Mouse (Mus musculus) neural tube, embryonic 15.5 days (tissue): Measurements from ENCODE around the gene Gm49361. TPM values are rescaled to one million over a fixed set of nuclear protein-coding genes. Genes with fewer than 3 reads are reported as not detected.

ENCODE experiments used
- ATAC-seq: fragments of 200-750 bp; cut with Nextera tagmentation; 2 replicates; pipeline ENCODE4 v1.8.0; 2017; ENCODE audit warnings: mild to moderate bottlenecking, moderate TSS enrichment, moderate library complexity; ENCODE audit not compliant: low FRiP score
- H3K27ac ChIP-seq: fragments of 300-500 bp; sonication (generic); replicated peaks from 2 replicates; pipeline ENCODE4 v1.5.1; 2015; ENCODE audit warnings: mild to moderate bottlenecking, inconsistent platforms
- H3K27me3 ChIP-seq: fragments of 300-500 bp; sonication (generic); replicated peaks from 2 replicates; pipeline ENCODE4 v1.6.1; 2015; ENCODE audit warnings: inconsistent platforms
- H3K36me3 ChIP-seq: fragments of 300-500 bp; sonication (generic); 2 replicates; pipeline ENCODE4 v1.6.1; 2015; ENCODE audit warnings: inconsistent platforms
- H3K4me1 ChIP-seq: fragments of 300-500 bp; sonication (generic); 2 replicates; pipeline ENCODE4 v1.6.1; 2015; ENCODE audit warnings: inconsistent platforms
- H3K4me2 ChIP-seq: fragments of 300-500 bp; sonication (generic); 2 replicates; pipeline ENCODE4 v1.6.1; 2015; ENCODE audit warnings: inconsistent platforms, mild to moderate bottlenecking, moderate library complexity
- H3K4me3 ChIP-seq: fragments of 300-500 bp; sonication (generic); replicated peaks from 2 replicates; pipeline ENCODE4 v1.5.1; 2015; ENCODE audit warnings: mild to moderate bottlenecking, inconsistent platforms
- H3K9ac ChIP-seq: fragments of 300-500 bp; sonication (generic); replicated peaks from 2 replicates; pipeline ENCODE4 v1.6.1; 2015; ENCODE audit warnings: mild to moderate bottlenecking, inconsistent platforms
- H3K9me3 ChIP-seq: fragments of 300-500 bp; sonication (generic); replicated peaks from 2 replicates; pipeline ENCODE4 v1.6.1; 2016; ENCODE audit warnings: inconsistent platforms
- WGBS: fragments of 180-500 bp; shearing (Covaris S2); methylation state at CpG from one replicate; pipeline ENCODE4 v1.1.7; 2015; ENCODE audit warnings: mixed read lengths; 5-methylcytosine and 5-hydroxymethylcytosine counted together
- polyA plus RNA-seq: library from polyadenylated mRNA; unstranded; fragments of >200 nt; fragmentation: Nextera tagmentation; extraction: Ambion mirVana; gene quantifications from 2 replicates; pipeline ENCODE4 v1.2.1, GENCODE M21; 2015

The Gm49361 gene
- polyA plus RNA-seq, 1 experiment from 2014 or later, result not detected

- Histone ChIP-seq H3K27me3 (no peaks in the 10 kb centered on the region), H3K9ac (no peak overlapping the region), H3K4me2 (no peak overlapping the region), H3K27ac (peak overlapping the region; percentile 68), H3K36me3 (peaks cover 4% of the 10 kb centered on the region; the same call in 1 of the 2 replicates), H3K9me3 (no peaks in the 10 kb centered on the region), H3K4me3 (no peak overlapping the region), H3K4me1 (peaks cover 36% of the 10 kb centered on the region)
- ATAC-seq, result no peak
- 86% methylated on average over 8 of the region's 8 CpGs for WGBS
Measured at GRCm38 (mm10) chr14:57729364-57729763, 16.5 kb downstream of the Gm49361 start.

GRCm38 (mm10) chr14:57726172-57726571, 19.7 kb downstream of the Gm49361 start:
- Histone ChIP-seq H3K27me3 (no peaks in the 10 kb centered on the region), H3K27ac (no peak overlapping the region), H3K36me3 (peaks cover 4% of the 10 kb centered on the region), H3K4me3 (no peak overlapping the region), H3K9ac (no peak overlapping the region), H3K4me1 (peaks cover 19% of the 10 kb centered on the region), H3K9me3 (no peaks in the 10 kb centered on the region), H3K4me2 (no peak overlapping the region)
- no peak for ATAC-seq
- 80% methylated on average over 8 of the region's 8 CpGs for WGBS

- no peak for ATAC-seq
- Histone ChIP-seq H3K36me3 (peaks cover 4% of the 10 kb centered on the region), H3K27me3 (no peaks in the 10 kb centered on the region), H3K27ac (no peak overlapping the region), H3K9ac (no peak overlapping the region), H3K4me3 (no peak overlapping the region), H3K9me3 (no peaks in the 10 kb centered on the region), H3K4me2 (no peak overlapping the region), H3K4me1 (peaks cover 3% of the 10 kb centered on the region; the same call in 1 of the 2 replicates)
- 72% methylated on average over 4 of the region's 4 CpGs for WGBS
Measured at GRCm38 (mm10) chr14:57724473-57724872, 21.4 kb downstream of the Gm49361 start.

- Histone ChIP-seq H3K9ac (no peak overlapping the region), H3K27ac (no peak overlapping the region), H3K9me3 (no peaks in the 10 kb centered on the region), H3K4me1 (peaks cover 6% of the 10 kb centered on the region; the same call in 1 of the 2 replicates), H3K4me3 (no peak overlapping the region), H3K27me3 (no peaks in the 10 kb centered on the region), H3K36me3 (no peaks in the 10 kb centered on the region; the same call in 1 of the 2 replicates), H3K4me2 (no peak overlapping the region)
- WGBS, result 88% methylated on average over 4 of the region's 4 CpGs
- ATAC-seq, result no peak
Measured at GRCm38 (mm10) chr14:57718245-57718644, 27.7 kb downstream of the Gm49361 start.

- Histone ChIP-seq H3K4me2 (no peak overlapping the region), H3K27me3 (no peaks in the 10 kb centered on the region), H3K27ac (no peak overlapping the region), H3K9me3 (no peaks in the 10 kb centered on the region), H3K36me3 (no peaks in the 10 kb centered on the region), H3K9ac (no peak overlapping the region), H3K4me1 (peaks cover 6% of the 10 kb centered on the region; the same call in 1 of the 2 replicates), H3K4me3 (no peak overlapping the region)
- ATAC-seq, result no peak
- WGBS, result 49% methylated on average over 4 of the region's 4 CpGs
Measured at GRCm38 (mm10) chr14:57716601-57717245, 29.2 kb downstream of the Gm49361 start.

- ATAC-seq, result no peak
- Histone ChIP-seq H3K4me2 (no peak overlapping the region), H3K36me3 (no peaks in the 10 kb centered on the region), H3K9ac (no peak overlapping the region), H3K27me3 (no peaks in the 10 kb centered on the region), H3K9me3 (no peaks in the 10 kb centered on the region), H3K4me1 (peaks cover 17% of the 10 kb centered on the region), H3K4me3 (no peak overlapping the region), H3K27ac (no peak overlapping the region)
- 92% methylated on average over 1 of the region's 1 CpGs for WGBS
Measured at GRCm38 (mm10) chr14:57712884-57713283, 33.0 kb downstream of the Gm49361 start.

- Histone ChIP-seq H3K4me2 (no peak overlapping the region), H3K4me3 (no peak overlapping the region), H3K36me3 (no peaks in the 10 kb centered on the region), H3K27ac (no peak overlapping the region), H3K4me1 (peaks cover 30% of the 10 kb centered on the region), H3K9me3 (no peaks in the 10 kb centered on the region), H3K27me3 (no peaks in the 10 kb centered on the region), H3K9ac (no peak overlapping the region)
- no peak for ATAC-seq
- WGBS, result 86% methylated on average over 6 of the region's 6 CpGs
Measured at GRCm38 (mm10) chr14:57711059-57711458, 34.8 kb downstream of the Gm49361 start.

GRCm38 (mm10) chr14:57709171-57709570, 36.7 kb downstream of the Gm49361 start:
- Histone ChIP-seq H3K4me3 (no peak overlapping the region), H3K4me2 (no peak overlapping the region), H3K4me1 (peaks cover 30% of the 10 kb centered on the region), H3K27ac (no peak overlapping the region), H3K9me3 (no peaks in the 10 kb centered on the region), H3K27me3 (no peaks in the 10 kb centered on the region), H3K36me3 (no peaks in the 10 kb centered on the region), H3K9ac (no peak overlapping the region)
- no peak for ATAC-seq
- 24% methylated on average over 10 of the region's 10 CpGs for WGBS

GRCm38 (mm10) chr14:57708580-57708979, 37.3 kb downstream of the Gm49361 start:
- H3K27ac ChIP-seq, result no peak overlapping the region
- WGBS, result 72% methylated on average over 7 of the region's 7 CpGs
- H3K27me3 ChIP-seq, result no peaks in the 10 kb centered on the region
- no peak for ATAC-seq
- H3K9ac ChIP-seq, result no peak overlapping the region
- peaks cover 30% of the 10 kb centered on the region for H3K4me1 ChIP-seq
- H3K36me3 ChIP-seq, result no peaks in the 10 kb centered on the region
- H3K4me3 ChIP-seq, result no peak overlapping the region
- H3K4me2 ChIP-seq, result no peak overlapping the region
- H3K9me3 ChIP-seq, result no peaks in the 10 kb centered on the region

- H3K4me3 ChIP-seq, result no peak overlapping the region
- ATAC-seq, result peak; percentile 45; the same call in 1 of the 2 replicates
- no peak overlapping the region; the same call in 1 of the 2 replicates for H3K9ac ChIP-seq
- peaks cover 30% of the 10 kb centered on the region for H3K4me1 ChIP-seq
- H3K4me2 ChIP-seq, result 0 out of 2 replicates have a peak overlapping the region, but pooled peaks have one; percentile 11
- peak overlapping the region; percentile 74 for H3K27ac ChIP-seq
- WGBS, result 40% methylated on average over 18 of the region's 18 CpGs
- H3K27me3 ChIP-seq, result no peaks in the 10 kb centered on the region
- no peaks in the 10 kb centered on the region for H3K9me3 ChIP-seq
- H3K36me3 ChIP-seq, result 0 out of 2 replicates have a peak, but pooled peaks cover 2% of the 10 kb centered on the region
Measured at GRCm38 (mm10) chr14:57707100-57707893, 38.6 kb downstream of the Gm49361 start.

GRCm38 (mm10) chr14:57706760-57707099, 39.2 kb downstream of the Gm49361 start:
- no peak overlapping the region for H3K9ac ChIP-seq
- no peaks in the 10 kb centered on the region for H3K9me3 ChIP-seq
- 0 out of 2 replicates have a peak, but pooled peaks cover 2% of the 10 kb centered on the region for H3K36me3 ChIP-seq
- no peak overlapping the region for H3K4me3 ChIP-seq
- peak; percentile 31; the same call in 1 of the 2 replicates for ATAC-seq
- H3K4me1 ChIP-seq, result peaks cover 30% of the 10 kb centered on the region
- peak overlapping the region; percentile 74 for H3K27ac ChIP-seq
- H3K4me2 ChIP-seq, result no peak overlapping the region
- H3K27me3 ChIP-seq, result no peaks in the 10 kb centered on the region
- 69% methylated on average over 4 of the region's 4 CpGs for WGBS

- no peak for ATAC-seq
- no peaks in the 10 kb centered on the region for H3K27me3 ChIP-seq
- H3K4me3 ChIP-seq, result no peak overlapping the region
- H3K27ac ChIP-seq, result no peak overlapping the region
- H3K36me3 ChIP-seq, result 0 out of 2 replicates have a peak, but pooled peaks cover 2% of the 10 kb centered on the region
- H3K9ac ChIP-seq, result no peak overlapping the region
- peaks cover 30% of the 10 kb centered on the region for H3K4me1 ChIP-seq
- no peaks in the 10 kb centered on the region for H3K9me3 ChIP-seq
- H3K4me2 ChIP-seq, result no peak overlapping the region
- 96% methylated on average over 4 of the region's 4 CpGs for WGBS
Measured at GRCm38 (mm10) chr14:57705759-57706158, 40.1 kb downstream of the Gm49361 start.
